Mouse (Mus musculus) right cerebral cortex, postnatal 14 days (tissue): Measurements from ENCODE around the gene Rfc1.
"Not testable (repeated sequence)": the region's sequence is repeated elsewhere in the genome, so short reads cannot be mapped to it uniquely, and the experiment has no call there.

Source experiments
- DNase-seq: peaks from one replicate; pipeline ENCODE4 v3.0.0; 2022

Rfc1 gene

GRCm38 (mm10) chr5:65335298-65336074 lies at the start of gene Rfc1:
Rfc1 (minus strand) TSS chr5:65335670.
- peak; percentile 85 for DNase-seq

- DNase-seq, result no peak
Observed at GRCm38 (mm10) chr5:65374746-65375145, 39.3 kb upstream of the Rfc1 start.

GRCm38 (mm10) chr5:65371551-65371950 lies 36.1 kb upstream of the Rfc1 start:
- no peak for DNase-seq

GRCm38 (mm10) chr5:65367837-65368236 lies 32.4 kb upstream of the Rfc1 start:
- no peak for DNase-seq

- no peak for DNase-seq
Observed at GRCm38 (mm10) chr5:65357771-65358170, 22.3 kb upstream of the Rfc1 start.

GRCm38 (mm10) chr5:65356851-65357250 lies 21.4 kb upstream of the Rfc1 start:
- DNase-seq, result no peak

- no peak for DNase-seq
Observed at GRCm38 (mm10) chr5:65354985-65355384, 19.5 kb upstream of the Rfc1 start.

GRCm38 (mm10) chr5:65354097-65354496 lies 18.6 kb upstream of the Rfc1 start:
- DNase-seq, result no peak

GRCm38 (mm10) chr5:65350508-65350907 lies 15.0 kb upstream of the Rfc1 start:
- DNase-seq, result no peak

- no peak for DNase-seq
Observed at GRCm38 (mm10) chr5:65348168-65348567, 12.7 kb upstream of the Rfc1 start, which contains the start of gene Klb. Klb (plus strand) TSS chr5:65348314.

- DNase-seq, result no peak
Observed at GRCm38 (mm10) chr5:65340167-65340566, 4.7 kb upstream of the Rfc1 start.

GRCm38 (mm10) chr5:65338394-65338793 lies 2.9 kb upstream of the Rfc1 start:
- no peak for DNase-seq

GRCm38 (mm10) chr5:65336075-65336355 lies 545 bp upstream of the Rfc1 start:
- DNase-seq, result no peak

- no peak for DNase-seq
Observed at GRCm38 (mm10) chr5:65334788-65335187, 682 bp downstream of the Rfc1 start.

GRCm38 (mm10) chr5:65329971-65330370 lies 5.5 kb downstream of the Rfc1 start:
- DNase-seq, result no peak

- no peak for DNase-seq
Observed at GRCm38 (mm10) chr5:65326212-65326611, 9.3 kb downstream of the Rfc1 start.

- no peak for DNase-seq
Observed at GRCm38 (mm10) chr5:65324758-65325355, 10.6 kb downstream of the Rfc1 start.

- DNase-seq, result no peak
Observed at GRCm38 (mm10) chr5:65324271-65324670, 11.2 kb downstream of the Rfc1 start.

GRCm38 (mm10) chr5:65322165-65322564 lies 13.3 kb downstream of the Rfc1 start:
- DNase-seq, result no peak

GRCm38 (mm10) chr5:65319176-65319575 lies 16.3 kb downstream of the Rfc1 start:
- no peak for DNase-seq

GRCm38 (mm10) chr5:65308866-65309265 lies 26.6 kb downstream of the Rfc1 start:
- DNase-seq, result no peak

GRCm38 (mm10) chr5:65308208-65308607 lies 27.3 kb downstream of the Rfc1 start:
- no peak for DNase-seq

- DNase-seq, result no peak
Observed at GRCm38 (mm10) chr5:65305516-65305915, 30.0 kb downstream of the Rfc1 start.

GRCm38 (mm10) chr5:65300121-65300520 lies 35.3 kb downstream of the Rfc1 start:
- no peak for DNase-seq

- not testable (repeated sequence) for DNase-seq
Observed at GRCm38 (mm10) chr5:65299623-65300022, 35.8 kb downstream of the Rfc1 start.
